Mouse (Mus musculus) E14TG2a.4 (cell line): ENCODE data around the gene Cpsf6.
A peak's percentile ranks its signal among the peaks of the same experiment; 100 is the strongest.

Experiments
- H3K27me3 ChIP-seq: 2 replicates; pipeline ENCODE4 v1.6.1; 2014; ENCODE audit warnings: low read length, control low read depth; ENCODE audit not compliant: insufficient read depth
- H3K36me3 ChIP-seq: 2 replicates; pipeline ENCODE4 v1.6.1; 2014; ENCODE audit warnings: low read length, control low read depth; ENCODE audit not compliant: insufficient read depth
- H3K4me1 ChIP-seq: replicated peaks from 2 replicates; pipeline ENCODE4 v1.6.1; 2014; ENCODE audit warnings: low read depth, low read length, control low read depth
- H3K4me3 ChIP-seq: replicated peaks from 2 replicates; pipeline ENCODE4 v1.5.1; 2014; ENCODE audit warnings: mild to moderate bottlenecking, low read length
- H3K9me3 ChIP-seq: 2 replicates; pipeline ENCODE4 v1.6.1; 2014; ENCODE audit warnings: low read length, control low read depth
- CTCF ChIP-seq: conservative IDR thresholded peaks from 2 replicates; pipeline ENCODE4 v1.5.1; 2014; ENCODE audit warnings: low read length
- NANOG ChIP-seq: IDR thresholded peaks from 2 replicates; pipeline ENCODE4 v1.6.1; 2014; ENCODE audit warnings: borderline replicate concordance, low read length, mixed read lengths
- POU5F1 ChIP-seq: IDR thresholded peaks from 2 replicates; pipeline ENCODE4 v1.6.1; 2014; ENCODE audit warnings: low read length, borderline replicate concordance

Gene Cpsf6

DNA sequence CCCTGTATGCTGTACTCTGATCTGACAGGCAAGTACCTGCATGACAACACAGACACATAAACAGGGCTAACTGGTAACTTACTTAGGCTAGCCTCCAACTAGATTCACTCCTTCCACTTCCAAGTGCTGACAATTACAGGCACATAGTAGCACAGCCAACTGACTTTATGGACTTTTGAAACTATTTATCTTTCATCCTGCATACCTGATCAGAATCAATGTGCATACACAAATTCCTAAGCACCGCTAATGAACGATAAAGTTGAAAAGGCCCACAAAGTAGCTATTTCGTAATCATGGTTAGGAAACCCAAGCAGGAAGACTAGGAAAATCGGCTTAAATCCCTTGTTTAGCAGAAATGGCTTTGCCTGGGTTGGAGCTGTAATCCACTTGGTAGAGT lies 36.8 kb downstream of the Cpsf6 start:
- Histone ChIP-seq H3K4me1 (peaks cover 35% of the 10 kb centered on the region), H3K4me3 (no peak overlapping the region), H3K9me3 (no peaks in the 10 kb centered on the region), H3K27me3 (no peaks in the 10 kb centered on the region), H3K36me3 (peaks cover 43% of the 10 kb centered on the region)
- no peak for TF ChIP-seq NANOG
- TF ChIP-seq POU5F1 = no peak
- TF ChIP-seq CTCF = no peak

DNA sequence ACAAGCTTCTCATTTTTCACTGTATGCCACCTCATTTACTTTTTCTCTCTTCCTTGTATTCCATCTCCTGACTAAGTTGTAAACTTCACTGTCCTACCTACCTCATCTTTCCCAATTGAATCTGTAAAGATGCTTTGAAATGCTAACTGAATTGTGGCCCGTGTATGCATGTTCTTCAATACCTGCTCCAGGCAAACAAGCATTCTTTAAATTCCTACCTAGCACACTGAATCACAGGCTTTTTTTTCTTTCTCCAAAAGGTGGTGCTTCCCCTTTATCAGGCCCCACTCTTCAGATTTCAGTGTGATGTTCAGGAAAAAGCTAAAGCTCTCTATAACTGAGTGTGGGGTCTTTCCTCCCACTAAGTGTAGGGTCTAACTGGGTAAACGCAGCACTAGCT lies 37.4 kb downstream of the Cpsf6 start:
- no peak for TF ChIP-seq POU5F1
- no peaks in the 10 kb centered on the region for H3K27me3 ChIP-seq
- H3K4me1 ChIP-seq = peaks cover 35% of the 10 kb centered on the region
- H3K9me3 ChIP-seq = no peaks in the 10 kb centered on the region
- H3K36me3 ChIP-seq = peaks cover 44% of the 10 kb centered on the region
- H3K4me3 ChIP-seq = no peak overlapping the region

DNA sequence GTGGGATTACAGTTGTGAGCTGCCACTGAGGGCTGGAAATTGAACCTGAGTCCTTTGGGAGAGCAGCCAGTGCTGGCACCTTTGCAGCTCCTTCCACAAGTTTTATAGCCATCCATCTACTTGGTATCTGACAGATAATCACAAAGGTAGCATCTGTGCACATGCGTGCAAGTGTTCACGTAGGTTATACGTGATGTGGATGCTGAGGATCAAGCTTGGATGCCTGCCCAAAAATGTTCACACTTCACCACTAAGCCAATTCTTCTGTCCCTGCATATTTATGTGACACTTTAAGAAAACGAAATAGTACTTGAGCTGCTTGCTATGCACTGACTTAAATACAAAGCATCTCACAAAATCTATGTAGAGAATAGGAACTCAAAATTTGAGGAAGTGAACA lies 38.8 kb downstream of the Cpsf6 start:
- H3K27me3 ChIP-seq = no peaks in the 10 kb centered on the region
- TF ChIP-seq NANOG = no peak
- TF ChIP-seq CTCF = no peak
- TF ChIP-seq POU5F1 = no peak
- H3K9me3 ChIP-seq = no peaks in the 10 kb centered on the region
- H3K4me1 ChIP-seq = peaks cover 35% of the 10 kb centered on the region
- peaks cover 34% of the 10 kb centered on the region for H3K36me3 ChIP-seq
- no peak overlapping the region for H3K4me3 ChIP-seq

DNA sequence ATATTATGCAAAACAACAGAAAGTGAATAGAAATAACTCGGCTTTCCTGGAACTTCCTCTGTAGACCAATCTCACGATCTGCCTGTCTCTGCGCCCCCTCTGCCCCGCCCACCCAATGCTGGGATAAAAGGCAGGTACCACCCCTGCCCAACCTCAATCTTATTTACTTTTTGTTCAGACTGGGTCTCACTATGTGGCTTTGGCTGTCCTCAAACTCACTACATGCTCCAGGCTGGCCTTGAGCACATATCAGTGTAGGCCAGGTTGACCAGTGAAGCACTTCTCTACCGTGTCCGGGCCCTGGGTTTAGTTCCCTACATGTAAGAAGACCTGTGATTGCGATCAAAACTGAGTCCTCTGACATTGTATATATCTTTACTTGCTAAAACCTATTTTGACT lies 40.6 kb downstream of the Cpsf6 start:
- Histone ChIP-seq H3K9me3 (no peaks in the 10 kb centered on the region), H3K27me3 (no peaks in the 10 kb centered on the region), H3K4me3 (no peak overlapping the region), H3K4me1 (peaks cover 32% of the 10 kb centered on the region), H3K36me3 (peaks cover 21% of the 10 kb centered on the region)
- TF ChIP-seq POU5F1 (no peak), NANOG (no peak)

DNA sequence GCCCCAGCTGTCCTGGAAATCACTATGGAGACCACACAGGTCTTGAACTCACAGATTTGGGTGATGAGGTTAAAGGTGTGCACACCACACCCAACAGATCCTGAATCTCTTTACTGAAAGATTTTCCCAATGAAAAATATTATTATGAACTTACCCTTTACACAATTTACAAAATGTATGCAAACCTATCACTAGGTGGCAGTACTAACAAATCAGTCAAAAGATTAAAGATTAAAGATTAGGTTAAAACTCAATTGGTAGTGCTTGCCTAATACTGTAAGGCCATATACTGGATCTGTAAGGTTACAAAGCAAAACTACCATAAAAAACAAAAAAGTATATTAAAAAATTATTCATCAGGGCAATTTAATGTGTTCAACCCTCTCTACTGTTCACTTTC lies 41.9 kb downstream of the Cpsf6 start:
- peaks cover 19% of the 10 kb centered on the region for H3K4me1 ChIP-seq
- H3K9me3 ChIP-seq = no peaks in the 10 kb centered on the region
- peaks cover 13% of the 10 kb centered on the region for H3K36me3 ChIP-seq
- TF ChIP-seq NANOG = no peak
- TF ChIP-seq CTCF = 0 out of 2 replicates have a peak, but pooled peaks have one; percentile 9
- TF ChIP-seq POU5F1 = no peak
- H3K4me3 ChIP-seq = no peak overlapping the region
- no peaks in the 10 kb centered on the region for H3K27me3 ChIP-seq

DNA sequence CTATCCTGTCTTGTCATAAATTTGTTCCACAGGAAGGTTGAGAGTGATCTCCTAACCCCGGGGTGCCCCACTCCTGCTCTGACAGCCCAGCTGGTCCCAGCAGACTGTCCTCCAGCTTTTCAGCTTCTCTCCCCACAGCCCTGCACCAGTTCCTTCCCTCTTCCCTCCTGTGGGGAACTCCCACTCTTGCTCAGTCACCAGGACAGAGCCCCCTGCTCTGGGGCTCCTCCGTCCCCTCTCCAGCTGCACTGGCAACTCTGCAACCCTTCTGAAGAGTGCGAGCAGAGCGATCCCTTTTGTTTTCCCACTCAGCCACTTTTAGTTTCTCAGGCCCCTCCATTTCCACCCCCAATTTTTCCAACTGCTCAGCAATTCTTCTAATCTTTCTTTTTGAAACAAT lies 44.2 kb downstream of the Cpsf6 start:
- H3K4me3 ChIP-seq = no peak overlapping the region
- H3K36me3 ChIP-seq = peaks cover 8% of the 10 kb centered on the region
- H3K4me1 ChIP-seq = peaks cover 5% of the 10 kb centered on the region; the same call in 1 of the 2 replicates
- no peaks in the 10 kb centered on the region for H3K27me3 ChIP-seq
- H3K9me3 ChIP-seq = no peaks in the 10 kb centered on the region
- TF ChIP-seq POU5F1 = no peak

DNA sequence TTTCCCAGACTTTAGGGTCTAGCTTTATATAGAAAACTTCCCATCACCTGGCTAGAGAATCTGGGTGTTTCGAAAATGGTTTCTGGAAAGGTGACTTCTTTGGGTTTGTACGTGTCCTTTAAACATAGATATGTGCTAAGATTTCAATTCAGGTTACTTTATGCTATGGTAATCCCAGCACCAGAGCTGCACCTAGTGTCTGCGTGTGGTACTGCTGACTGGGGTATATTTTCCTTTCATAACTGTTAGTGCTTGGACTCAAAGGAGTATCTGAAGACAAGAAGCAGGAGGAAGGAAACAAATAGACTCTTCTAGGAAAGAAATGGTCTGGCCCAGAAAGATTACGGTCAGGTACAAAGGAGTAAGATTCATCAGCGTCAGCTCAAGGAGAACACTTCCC lies 49.3 kb downstream of the Cpsf6 start:
- Histone ChIP-seq H3K4me3 (no peak overlapping the region), H3K27me3 (no peaks in the 10 kb centered on the region), H3K36me3 (no peaks in the 10 kb centered on the region)

DNA sequence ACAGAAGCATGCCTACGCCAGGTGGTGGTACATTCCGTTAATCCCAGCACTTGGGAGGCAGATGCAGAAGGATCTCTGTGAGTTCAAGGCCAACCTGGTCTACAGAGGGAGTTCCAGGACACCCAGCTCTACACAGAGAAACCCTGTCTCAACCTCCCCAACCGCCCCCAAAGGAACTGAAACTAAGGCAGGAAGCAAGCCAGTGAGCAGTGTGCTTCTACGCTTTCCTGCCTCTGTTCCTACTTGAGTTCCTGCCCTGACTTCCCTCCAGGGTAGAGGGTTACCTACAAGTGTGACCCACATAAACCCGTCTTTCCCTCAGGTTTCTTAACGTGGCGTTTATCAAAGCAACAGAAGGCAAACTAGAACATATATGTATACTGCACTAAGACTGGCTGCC lies 56.0 kb downstream of the Cpsf6 start:
- H3K9me3 ChIP-seq = no peaks in the 10 kb centered on the region
- H3K36me3 ChIP-seq = no peaks in the 10 kb centered on the region
- H3K27me3 ChIP-seq = no peaks in the 10 kb centered on the region
- H3K4me1 ChIP-seq = 0 out of 2 replicates have a peak, but pooled peaks cover under 1% of the 10 kb centered on the region
- no peak for TF ChIP-seq POU5F1
- no peak for TF ChIP-seq CTCF
- no peak for TF ChIP-seq NANOG
- H3K4me3 ChIP-seq = no peak overlapping the region

More for the DNA sequence above, 49.3 kb downstream of the Cpsf6 start:
- Histone ChIP-seq H3K9me3 (no peaks in the 10 kb centered on the region), H3K4me1 (peaks cover 12% of the 10 kb centered on the region; the same call in 1 of the 2 replicates)
- TF ChIP-seq NANOG (no peak), CTCF (peak; percentile 56)

DNA sequence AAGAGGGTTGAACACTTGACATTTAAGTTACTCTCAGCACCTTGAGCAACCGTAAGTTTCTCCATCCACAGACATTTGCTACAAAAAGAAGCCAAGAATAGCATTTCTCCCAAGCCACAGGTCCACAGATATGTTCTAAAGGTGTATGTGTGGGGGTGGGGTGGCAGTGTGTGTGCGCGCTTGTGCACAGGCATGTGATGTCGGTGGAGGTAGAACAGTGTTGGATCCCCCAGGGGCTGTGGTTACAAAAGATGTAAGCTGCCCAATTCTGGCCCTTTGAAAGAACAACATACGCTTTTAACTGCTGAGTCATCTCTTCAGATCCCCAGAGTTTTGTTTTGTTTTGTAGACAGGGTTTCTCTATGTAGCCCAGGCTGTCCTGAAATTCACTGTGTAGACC lies 57.2 kb downstream of the Cpsf6 start:
- no peaks in the 10 kb centered on the region for H3K9me3 ChIP-seq
- no peaks in the 10 kb centered on the region for H3K36me3 ChIP-seq
- H3K4me3 ChIP-seq = no peak overlapping the region
- H3K4me1 ChIP-seq = no peaks in the 10 kb centered on the region
- no peaks in the 10 kb centered on the region for H3K27me3 ChIP-seq
- TF ChIP-seq POU5F1 (no peak), NANOG (no peak), CTCF (no peak)
